Mouse (Mus musculus) MEL (cell line): ENCODE measurements at regions not wholly inside any gene's neighbourhood (a gene's known extent, or its start where the extent isn't known, plus 50 kb on each side); places are given as distances from the start of the nearest gene placed in this dataset.

Experiments
- CHD2 ChIP-seq: IDR thresholded peaks from 2 replicates; pipeline ENCODE4 v1.6.1; 2011; ENCODE audit warnings: low read length, improper control_type of control experiment
- CTCF ChIP-seq, 3 experiments: IDR thresholded peaks in 2 of 3; conservative IDR thresholded peaks in 1 of 3; 2 replicates each; pipeline ENCODE4 v1.5.1; 2011 to 2012; ENCODE audit warnings: low read length in 3 of 3, low read depth in 2 of 3, mild to moderate bottlenecking in 2 of 3, improper control_type of control experiment in 1 of 3, inconsistent platforms in 1 of 3, mixed read lengths in 1 of 3, moderate library complexity in 1 of 3; ENCODE audit not compliant: control insufficient read depth in 1 of 3, insufficient read depth in 1 of 3, poor library complexity in 1 of 3, severe bottlenecking in 1 of 3
- EP300 ChIP-seq, 2 experiments: IDR thresholded peaks; 2 replicates each; pipeline ENCODE4 v1.6.1; 2011; ENCODE audit warnings: improper control_type of control experiment in 2 of 2, low read length in 2 of 2, low read depth in 1 of 2, mild to moderate bottlenecking in 1 of 2
- GATA1 ChIP-seq: IDR thresholded peaks from 2 replicates; pipeline ENCODE4 v1.6.1; 2011; ENCODE audit warnings: low read depth, low read length, improper control_type of control experiment
- KAT2A ChIP-seq: conservative IDR thresholded peaks from 2 replicates; pipeline ENCODE4 v1.6.1; 2012; ENCODE audit warnings: low read depth, low read length, improper control_type of control experiment, inconsistent platforms
- MXI1 ChIP-seq: IDR thresholded peaks from 2 replicates; pipeline ENCODE4 v1.6.1; 2011; ENCODE audit warnings: mild to moderate bottlenecking, low read depth, low read length, improper control_type of control experiment
- NRF1 ChIP-seq: IDR thresholded peaks from 2 replicates; pipeline ENCODE4 v1.6.1; 2014; ENCODE audit warnings: low read depth, mild to moderate bottlenecking, inconsistent platforms, low read length, improper control_type of control experiment, moderate library complexity; ENCODE audit not compliant: poor library complexity, insufficient read depth, severe bottlenecking
- POLR2A ChIP-seq, 2 experiments: IDR thresholded peaks; 2 replicates each; pipeline ENCODE4 v1.6.1; 2011 to 2012; ENCODE audit warnings: low read length in 2 of 2, mild to moderate bottlenecking in 2 of 2, control low read depth in 1 of 2, improper control_type of control experiment in 1 of 2, low read depth in 1 of 2, moderate library complexity in 1 of 2; ENCODE audit not compliant: control insufficient read depth in 1 of 2, insufficient read depth in 1 of 2, poor library complexity in 1 of 2
- RAD21 ChIP-seq: IDR thresholded peaks from 2 replicates; pipeline ENCODE4 v1.6.1; 2011; ENCODE audit warnings: mild to moderate bottlenecking, low read depth, low read length, improper control_type of control experiment
- TAL1 ChIP-seq: IDR thresholded peaks from 2 replicates; pipeline ENCODE4 v1.6.1; 2012; ENCODE audit warnings: mild to moderate bottlenecking, inconsistent platforms, low read length, moderate library complexity, mixed read lengths
- USF1 ChIP-seq: IDR thresholded peaks from 2 replicates; pipeline ENCODE4 v1.6.1; 2014; ENCODE audit warnings: low read depth, mild to moderate bottlenecking, inconsistent platforms, low read length, improper control_type of control experiment, moderate library complexity
- USF2 ChIP-seq, 2 experiments: IDR thresholded peaks; 2 replicates each; pipeline ENCODE4 v1.6.1; 2011 to 2012; ENCODE audit warnings: improper control_type of control experiment in 2 of 2, low read length in 2 of 2, borderline replicate concordance in 1 of 2, inconsistent platforms in 1 of 2, low read depth in 1 of 2, mild to moderate bottlenecking in 1 of 2; ENCODE audit not compliant: insufficient read depth in 1 of 2
- ZMIZ1 ChIP-seq: IDR thresholded peaks from 2 replicates; pipeline ENCODE4 v1.6.1; 2012; ENCODE audit warnings: low read depth, mild to moderate bottlenecking, inconsistent platforms, low read length, improper control_type of control experiment, moderate library complexity

- no peak for TF ChIP-seq USF2 (IDR thresholded peaks at IDR 0.05; ENCODE audit: borderline replicate concordance in 1 of 2, insufficient read depth in 1 of 2, low read depth in 1 of 2, low read length in 2 of 2)
- TF ChIP-seq CHD2, result no peak
- no peak for TF ChIP-seq CTCF (IDR thresholded peaks at IDR 0.05 in 2 of 3, conservative IDR thresholded peaks at IDR 0.05 in 1 of 3; ENCODE audit: control insufficient read depth in 1 of 3, insufficient read depth in 1 of 3, low read depth in 2 of 3, low read length in 3 of 3, poor library complexity in 1 of 3, severe bottlenecking in 1 of 3)
- no peak for TF ChIP-seq POLR2A (IDR thresholded peaks at IDR 0.05; ENCODE audit: control insufficient read depth in 1 of 2, insufficient read depth in 1 of 2, low read depth in 1 of 2, low read length in 2 of 2, poor library complexity in 1 of 2)
- TF ChIP-seq EP300 (IDR thresholded peaks at IDR 0.05; ENCODE audit: low read depth in 1 of 2, low read length in 2 of 2), result no peak
- no peak for TF ChIP-seq USF1
- TF ChIP-seq RAD21, result no peak
- TF ChIP-seq ZMIZ1, result no peak
- TF ChIP-seq MXI1, result no peak
- no peak for TF ChIP-seq NRF1
- no peak for TF ChIP-seq GATA1
- no peak for TF ChIP-seq TAL1
- no peak for TF ChIP-seq KAT2A
Observed at GRCm38 (mm10) chr3:81421875-81422274, 385.7 kb downstream of the Pdgfc start.
